Mouse (Mus musculus) ES-Bruce4 (cell line): Measurements from ENCODE around the gene Tsga10. TPM values are rescaled to one million over a fixed set of nuclear protein-coding genes. Genes with fewer than 3 reads are reported as not detected.

Source experiments
- H3K27ac ChIP-seq: 2 replicates; pipeline ENCODE4 v1.5.1; 2012; ENCODE audit warnings: low read length, inconsistent platforms; ENCODE audit not compliant: insufficient read depth
- H3K27me3 ChIP-seq: 2 replicates; pipeline ENCODE4 v1.6.1; 2012; ENCODE audit warnings: mild to moderate bottlenecking, low read length, inconsistent platforms; ENCODE audit not compliant: control insufficient read depth, poor library complexity, insufficient read depth, severe bottlenecking
- H3K36me3 ChIP-seq: 2 replicates; pipeline ENCODE4 v1.6.1; 2012; ENCODE audit warnings: inconsistent platforms, mild to moderate bottlenecking, low read length, moderate library complexity; ENCODE audit not compliant: control insufficient read depth, poor library complexity, insufficient read depth, severe bottlenecking
- H3K4me1 ChIP-seq: one replicate; pipeline ENCODE4 v1.8.1; 2011; ENCODE audit warnings: low read length; ENCODE audit not compliant: control insufficient read depth, insufficient read depth
- H3K4me3 ChIP-seq: 2 replicates; pipeline ENCODE4 v1.5.1; 2011; ENCODE audit warnings: low read depth, mild to moderate bottlenecking, low read length
- H3K9ac ChIP-seq: 2 replicates; pipeline ENCODE4 v1.6.1; 2012; ENCODE audit warnings: low read depth, mild to moderate bottlenecking, inconsistent platforms; ENCODE audit not compliant: poor library complexity, severe bottlenecking
- H3K9me3 ChIP-seq: replicated peaks from 2 replicates; pipeline ENCODE4 v1.6.1; 2012; ENCODE audit warnings: mild to moderate bottlenecking, low read length, inconsistent platforms; ENCODE audit not compliant: control insufficient read depth, poor library complexity, insufficient read depth, severe bottlenecking
- CTCF ChIP-seq: IDR thresholded peaks from one replicate; pipeline ENCODE4 v1.8.1; 2011; ENCODE audit warnings: low read depth, low read length
- EP300 ChIP-seq: IDR thresholded peaks from 2 replicates; pipeline ENCODE4 v1.6.1; 2011; ENCODE audit warnings: low read depth, low read length; ENCODE audit not compliant: insufficient read depth
- POLR2A ChIP-seq: IDR thresholded peaks from one replicate; pipeline ENCODE4 v1.8.1; 2011; ENCODE audit warnings: low read length; ENCODE audit not compliant: insufficient read depth
- polyA plus RNA-seq: library from polyadenylated mRNA; stranded (reverse); fragments of >200 nt; gene quantifications from 2 replicates; pipeline ENCODE4 v1.2.4, GENCODE M21; 2011; ENCODE audit warnings: low read depth; ENCODE audit not compliant: missing spikeins, insufficient read depth, insufficient read length

The Tsga10 gene
- polyA plus RNA-seq, 1 experiment = 6.3 TPM

- no peak overlapping the region for H3K9ac ChIP-seq
- H3K36me3 ChIP-seq = no peaks in the 10 kb centered on the region
- no peak overlapping the region for H3K27ac ChIP-seq
- no peaks in the 10 kb centered on the region for H3K9me3 ChIP-seq
- no peaks in the 10 kb centered on the region for H3K27me3 ChIP-seq
- no peak for TF ChIP-seq CTCF
- TF ChIP-seq EP300 = no peak
- no peak for TF ChIP-seq POLR2A
- no peak overlapping the region for H3K4me3 ChIP-seq
- no peaks in the 10 kb centered on the region for H3K4me1 ChIP-seq
These were observed 125.9 kb downstream of the Tsga10 start for GRCm38 (mm10) chr1:37740161-37740802.

- Histone ChIP-seq H3K9ac (no peak overlapping the region), H3K4me1 (no peaks in the 10 kb centered on the region), H3K27ac (no peak overlapping the region), H3K4me3 (no peak overlapping the region), H3K36me3 (no peaks in the 10 kb centered on the region), H3K9me3 (no peaks in the 10 kb centered on the region), H3K27me3 (no peaks in the 10 kb centered on the region)
- TF ChIP-seq EP300 (no peak), POLR2A (no peak), CTCF (no peak)
These were observed 127.3 kb downstream of the Tsga10 start for GRCm38 (mm10) chr1:37738895-37739294.

DNA sequence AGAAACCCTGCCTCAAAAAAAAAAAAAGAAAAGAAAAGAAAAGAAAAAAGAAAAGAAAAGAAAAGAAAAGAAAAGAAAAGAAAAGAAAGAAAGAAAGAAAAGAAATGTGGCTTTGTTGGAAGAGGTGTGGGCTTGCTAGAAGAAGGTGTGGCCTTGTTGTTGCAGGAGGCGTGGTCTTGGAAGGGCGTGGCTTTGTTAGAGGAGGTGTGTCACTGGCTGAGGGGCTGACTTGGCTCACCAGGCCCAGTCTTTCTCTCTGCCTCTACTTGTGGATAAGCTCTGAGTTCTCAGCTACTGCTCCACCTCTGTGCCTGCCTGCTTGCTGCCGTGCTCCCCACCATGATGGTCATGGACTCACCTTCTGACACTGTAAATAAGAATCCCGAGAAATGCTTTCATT lies 129.2 kb downstream of the Tsga10 start:
- Histone ChIP-seq H3K27me3 (no peaks in the 10 kb centered on the region), H3K4me3 (no peak overlapping the region), H3K27ac (no peak overlapping the region), H3K9me3 (no peaks in the 10 kb centered on the region), H3K36me3 (no peaks in the 10 kb centered on the region), H3K4me1 (no peaks in the 10 kb centered on the region), H3K9ac (no peak overlapping the region)
- no peak for TF ChIP-seq POLR2A
- no peak for TF ChIP-seq EP300

DNA sequence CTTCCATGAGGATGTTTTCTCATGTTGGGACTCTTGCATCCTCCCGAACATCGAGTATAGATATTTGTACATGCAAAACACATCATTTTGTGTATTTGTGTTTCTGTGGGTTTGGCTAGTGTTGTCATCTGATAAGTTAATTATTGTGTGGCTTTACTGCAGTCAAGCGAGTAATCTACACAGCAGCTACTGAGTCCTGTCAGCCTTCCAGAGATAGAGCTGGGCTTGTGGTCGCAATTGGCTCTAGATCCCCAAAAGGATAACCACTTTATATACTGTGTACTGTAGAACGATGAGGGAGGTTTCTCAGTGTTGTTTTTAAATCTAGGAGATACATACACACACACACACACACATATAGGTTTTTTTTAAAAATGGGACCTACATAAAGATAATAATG lies 130.3 kb downstream of the Tsga10 start:
- TF ChIP-seq POLR2A (no peak), CTCF (no peak), EP300 (no peak)
- H3K9ac ChIP-seq = no peak overlapping the region
- H3K4me1 ChIP-seq = no peaks in the 10 kb centered on the region
- no peak overlapping the region for H3K27ac ChIP-seq
- H3K9me3 ChIP-seq = no peaks in the 10 kb centered on the region
- H3K4me3 ChIP-seq = no peak overlapping the region
- no peaks in the 10 kb centered on the region for H3K27me3 ChIP-seq
- H3K36me3 ChIP-seq = no peaks in the 10 kb centered on the region

GRCm38 (mm10) chr1:37734841-37735240 lies 131.4 kb downstream of the Tsga10 start:
- no peak for TF ChIP-seq POLR2A
- no peak for TF ChIP-seq CTCF
- TF ChIP-seq EP300 = no peak
- H3K36me3 ChIP-seq = no peaks in the 10 kb centered on the region
- H3K4me3 ChIP-seq = no peak overlapping the region
- no peaks in the 10 kb centered on the region for H3K27me3 ChIP-seq
- H3K27ac ChIP-seq = no peak overlapping the region
- no peaks in the 10 kb centered on the region for H3K4me1 ChIP-seq
- H3K9me3 ChIP-seq = no peaks in the 10 kb centered on the region
- H3K9ac ChIP-seq = no peak overlapping the region

DNA sequence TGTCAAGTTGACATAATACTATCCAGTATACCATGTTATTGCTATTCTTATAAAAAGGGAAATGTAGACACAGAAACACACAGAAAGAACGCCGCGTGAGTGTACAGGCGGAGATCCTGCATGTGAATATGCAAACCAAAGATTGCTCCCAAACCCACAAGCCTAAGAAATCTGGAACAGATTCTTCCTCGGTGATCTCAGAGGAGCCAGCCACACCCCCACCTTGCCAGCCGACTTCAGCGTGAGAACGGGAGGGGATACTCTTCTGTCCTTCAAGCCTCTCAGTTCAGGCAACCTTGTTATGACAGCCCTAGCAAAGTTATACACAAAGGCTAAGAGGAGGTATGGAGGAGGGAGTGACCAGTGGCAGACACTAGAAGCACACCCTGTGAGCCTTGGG lies 136.9 kb downstream of the Tsga10 start:
- H3K4me1 ChIP-seq = no peaks in the 10 kb centered on the region
- no peak overlapping the region for H3K27ac ChIP-seq
- H3K9me3 ChIP-seq = no peaks in the 10 kb centered on the region
- H3K27me3 ChIP-seq = no peaks in the 10 kb centered on the region
- H3K36me3 ChIP-seq = no peaks in the 10 kb centered on the region
- H3K9ac ChIP-seq = no peak overlapping the region
- no peak overlapping the region for H3K4me3 ChIP-seq
- TF ChIP-seq CTCF (no peak), POLR2A (no peak), EP300 (no peak)
